Mouse (Mus musculus) regulatory T cell (primary cell): Measurements from ENCODE around the gene Abcd4.

Source experiments
- in situ Hi-C: fragments of 300-600 bp; cut with MboI, MseI; formaldehyde crosslinking; loops from one replicate; pipeline ENCODE4 v1.15.1; 2025; ENCODE audit warnings: high pct_unique_total_duplicates

Abcd4 gene

GRCm38 (mm10) chr12:84616977-84617630 lies at the start of gene Abcd4:
Gene Abcd4 (minus strand): TSS chr12:84617413.
- in situ Hi-C loops = no loop called here

DNA sequence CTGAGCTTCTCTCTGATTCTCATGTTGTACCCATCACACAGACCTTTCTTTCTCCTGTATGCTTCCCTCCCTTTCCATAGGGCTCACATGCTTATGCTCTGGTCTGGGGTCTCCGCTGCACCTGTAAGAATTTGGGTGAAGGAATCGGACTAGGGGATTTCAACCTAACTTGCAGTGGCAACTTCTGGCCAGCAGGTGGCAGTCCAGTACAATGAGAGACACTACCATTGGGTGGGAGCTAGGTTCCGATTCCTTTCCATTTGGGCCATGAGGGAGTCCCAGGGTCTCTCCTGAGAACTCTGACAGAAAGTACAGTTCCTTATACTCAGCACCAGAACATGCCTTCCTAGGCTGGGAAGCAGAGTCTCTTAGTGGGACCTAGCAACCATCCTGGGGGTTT lies 36.7 kb upstream of the Abcd4 start:
- in situ Hi-C loops = loop anchor here (5.0 kb wide), 1 partner anchor 98 kb away; no protein-coding TSS in a partner anchor

- in situ Hi-C loops = loop anchor here (5.0 kb wide), 1 partner anchor 102 kb away; no protein-coding TSS in a partner anchor
These were observed 33.0 kb upstream of the Abcd4 start for GRCm38 (mm10) chr12:84650234-84650633.

GRCm38 (mm10) chr12:84640654-84641053 lies 23.4 kb upstream of the Abcd4 start, which contains the start of gene Vrtn:
Gene Vrtn (plus strand): TSS chr12:84641019.
- in situ Hi-C loops = no loop called here

- in situ Hi-C loops = no loop called here
These were observed 23.0 kb upstream of the Abcd4 start for GRCm38 (mm10) chr12:84640253-84640652.

- in situ Hi-C loops = no loop called here
These were observed 14.7 kb upstream of the Abcd4 start for GRCm38 (mm10) chr12:84631867-84632266.

GRCm38 (mm10) chr12:84625116-84625515 lies 7.9 kb upstream of the Abcd4 start:
- in situ Hi-C loops = no loop called here

- in situ Hi-C loops = no loop called here
These were observed 7.4 kb upstream of the Abcd4 start for GRCm38 (mm10) chr12:84624601-84625000.

DNA sequence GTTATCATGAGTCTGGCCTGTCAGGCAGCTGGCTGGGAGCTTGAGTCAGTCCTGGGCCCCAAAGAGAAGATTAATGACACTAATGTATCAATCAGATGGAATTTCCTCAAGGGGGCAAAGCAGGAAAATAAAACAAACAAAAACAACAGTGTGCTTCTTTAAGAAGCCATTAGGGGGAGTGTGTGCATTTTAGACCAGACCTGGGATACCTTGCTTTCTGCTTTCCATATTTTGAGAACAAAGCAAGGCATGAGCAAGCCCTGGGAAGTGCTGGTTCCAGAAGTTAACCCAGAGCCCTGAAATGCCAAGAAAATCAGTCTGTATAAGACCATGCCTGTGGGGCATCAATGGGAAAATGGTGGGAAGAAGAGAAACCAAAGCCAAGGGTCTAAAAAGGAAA lies 3.8 kb upstream of the Abcd4 start:
- in situ Hi-C loops = no loop called here

DNA sequence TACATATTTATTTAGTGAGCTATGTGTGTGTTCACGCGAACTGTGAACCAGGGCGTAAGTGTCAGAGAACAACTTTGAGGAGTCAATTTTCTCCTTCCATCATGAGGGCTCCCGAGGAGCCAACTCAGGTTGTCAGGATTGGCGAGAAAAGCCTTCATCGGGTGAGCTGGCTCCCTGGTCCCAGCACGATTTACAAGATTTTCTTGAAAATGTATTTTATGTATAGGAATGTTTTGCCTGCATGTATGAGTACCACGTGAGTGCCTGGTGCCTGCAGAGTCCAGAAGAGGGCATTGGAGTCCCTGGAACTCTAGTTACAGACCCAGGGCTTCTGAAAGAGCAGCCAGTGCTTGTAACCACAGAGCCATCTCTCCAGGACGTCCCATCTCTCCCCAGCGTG lies 450 bp upstream of the Abcd4 start:
- in situ Hi-C loops = no loop called here

- in situ Hi-C loops = no loop called here
These were observed 2.7 kb downstream of the Abcd4 start for GRCm38 (mm10) chr12:84614524-84614923.

DNA sequence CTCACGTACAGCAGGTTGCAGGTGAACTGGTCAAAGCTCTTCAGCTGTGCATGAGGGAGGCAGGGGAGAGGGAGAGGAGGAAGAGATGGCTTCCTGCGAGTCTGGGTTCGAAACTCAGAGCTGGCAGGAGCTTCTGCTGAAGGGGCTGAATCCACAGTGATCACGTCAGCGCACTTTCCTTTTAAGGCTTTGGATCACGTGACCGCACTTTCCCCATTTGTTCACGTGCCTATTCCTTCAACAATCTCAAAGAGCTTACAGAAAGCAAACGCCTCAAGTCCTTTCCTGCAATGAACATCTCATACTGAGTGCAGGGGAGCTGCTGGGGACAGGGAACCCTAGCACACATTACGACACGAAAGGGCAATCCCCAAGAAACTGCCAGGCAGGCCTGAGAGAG lies 3.2 kb downstream of the Abcd4 start:
- in situ Hi-C loops = no loop called here

- in situ Hi-C loops = no loop called here
These were observed 4.7 kb downstream of the Abcd4 start for GRCm38 (mm10) chr12:84612518-84612917.

GRCm38 (mm10) chr12:84611718-84612117 lies 5.5 kb downstream of the Abcd4 start:
- in situ Hi-C loops = no loop called here

DNA sequence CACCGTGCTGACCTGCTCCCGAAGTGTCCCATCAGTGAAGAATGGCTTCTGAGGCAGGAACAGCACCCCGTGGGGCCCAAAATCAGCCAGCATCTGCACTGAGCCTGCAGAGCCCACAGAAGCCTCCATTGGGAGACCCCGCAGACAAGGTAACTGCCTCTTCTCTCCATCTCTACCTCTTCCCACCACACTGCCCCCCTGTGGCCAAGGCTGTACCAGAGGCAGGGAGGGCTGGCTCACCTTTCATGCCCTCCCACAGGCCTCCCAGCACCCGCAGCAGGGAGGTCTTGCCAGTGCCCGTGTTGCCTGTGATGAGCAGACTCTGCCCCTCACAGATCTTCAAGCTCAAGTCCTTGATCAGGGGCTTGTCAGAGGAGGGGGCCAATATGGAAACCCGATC lies 11.4 kb downstream of the Abcd4 start:
- in situ Hi-C loops = no loop called here

DNA sequence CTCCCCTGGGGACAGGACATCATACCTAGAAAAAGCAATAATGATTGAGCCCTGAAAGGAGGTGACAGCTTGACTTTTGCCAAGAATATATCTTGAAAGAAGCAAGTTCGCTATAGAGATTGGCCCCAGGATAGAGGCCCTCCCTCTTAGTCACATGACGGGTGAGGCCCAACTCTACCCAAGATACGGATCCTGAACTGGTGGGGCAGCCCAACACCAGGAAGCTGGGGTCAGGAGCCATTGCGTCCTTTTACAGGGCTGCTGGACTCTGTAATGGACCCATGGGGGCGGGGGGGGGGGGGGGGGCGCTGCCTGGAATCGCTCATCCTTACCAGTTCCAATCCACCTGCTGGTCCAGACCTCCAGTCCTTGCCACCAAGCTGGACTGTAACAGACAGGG lies 13.2 kb downstream of the Abcd4 start:
- in situ Hi-C loops = no loop called here

DNA sequence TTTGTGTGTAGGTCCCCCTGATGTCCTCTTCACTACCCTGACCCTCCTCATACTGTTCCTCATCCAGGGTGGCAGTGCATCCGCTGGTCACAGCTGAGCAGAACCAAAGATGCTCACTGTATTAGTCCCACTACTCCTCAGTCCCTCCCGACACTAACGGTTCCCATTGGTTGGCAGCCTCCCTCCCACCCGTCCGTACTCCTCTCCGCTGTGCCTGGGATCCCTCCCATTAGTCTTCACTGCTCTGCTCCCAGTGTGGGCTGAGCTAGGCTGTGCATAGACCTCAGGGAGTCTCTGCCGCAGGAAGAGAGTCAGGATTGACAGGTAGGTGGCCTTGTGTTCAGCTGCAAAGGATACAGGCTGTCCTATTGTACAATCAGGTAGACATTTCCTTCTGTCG lies 18.9 kb downstream of the Abcd4 start:
- in situ Hi-C loops = no loop called here

GRCm38 (mm10) chr12:84589825-84590761 lies 27.1 kb downstream of the Abcd4 start:
- in situ Hi-C loops = no loop called here

DNA sequence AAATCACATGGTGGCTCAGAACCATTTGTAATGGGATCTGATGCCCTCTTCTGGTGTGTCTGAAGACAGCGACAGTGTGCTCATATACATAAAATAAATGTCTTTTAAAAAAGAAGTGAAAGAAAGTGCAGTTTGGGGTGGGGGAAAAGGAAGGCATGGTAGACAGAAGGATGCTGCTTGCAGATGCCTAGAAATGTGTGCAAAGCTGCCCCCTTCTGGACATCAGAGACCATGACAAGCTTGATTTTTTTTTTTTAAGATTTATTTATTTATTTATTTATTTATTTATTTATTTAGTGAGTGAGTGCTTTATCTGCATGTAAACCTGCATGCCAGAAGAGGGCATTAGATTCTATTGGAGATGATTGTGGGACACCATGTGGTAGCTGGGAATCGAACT lies 35.9 kb downstream of the Abcd4 start:
- in situ Hi-C loops = no loop called here

GRCm38 (mm10) chr12:84578440-84578770 lies 38.8 kb downstream of the Abcd4 start:
- in situ Hi-C loops = no loop called here

- in situ Hi-C loops = no loop called here
These were observed 39.3 kb downstream of the Abcd4 start for GRCm38 (mm10) chr12:84577768-84578439.

DNA sequence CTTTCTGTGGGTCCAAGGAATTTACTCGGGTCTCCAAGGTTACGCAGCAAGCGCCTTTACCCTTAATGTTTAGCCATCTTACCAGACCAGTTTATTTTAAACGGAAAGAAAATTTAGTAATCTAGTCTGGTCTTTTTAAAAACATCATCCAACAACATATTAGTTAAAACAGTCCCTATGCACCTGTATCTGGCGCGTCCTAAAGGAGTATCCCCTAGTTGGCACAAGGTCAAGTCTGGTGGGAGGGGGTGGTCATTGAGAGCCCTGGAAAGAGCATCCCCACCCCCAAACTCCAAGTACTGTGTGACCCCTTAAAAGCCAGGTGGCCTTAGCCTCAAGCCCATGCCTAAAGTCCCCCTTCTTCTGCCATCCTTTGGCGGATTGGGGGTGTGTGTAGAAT lies 44.1 kb downstream of the Abcd4 start:
- in situ Hi-C loops = no loop called here
